Mouse (Mus musculus) lung, postnatal 14 days (tissue): Measurements from ENCODE around the gene Olfr1386.
"Not testable (repeated sequence)": the region's sequence is repeated elsewhere in the genome, so short reads cannot be mapped to it uniquely, and the experiment has no call there.

Experiments used
- DNase-seq: peaks from one replicate; pipeline ENCODE4 v3.0.0; 2021

The Olfr1386 gene

DNA sequence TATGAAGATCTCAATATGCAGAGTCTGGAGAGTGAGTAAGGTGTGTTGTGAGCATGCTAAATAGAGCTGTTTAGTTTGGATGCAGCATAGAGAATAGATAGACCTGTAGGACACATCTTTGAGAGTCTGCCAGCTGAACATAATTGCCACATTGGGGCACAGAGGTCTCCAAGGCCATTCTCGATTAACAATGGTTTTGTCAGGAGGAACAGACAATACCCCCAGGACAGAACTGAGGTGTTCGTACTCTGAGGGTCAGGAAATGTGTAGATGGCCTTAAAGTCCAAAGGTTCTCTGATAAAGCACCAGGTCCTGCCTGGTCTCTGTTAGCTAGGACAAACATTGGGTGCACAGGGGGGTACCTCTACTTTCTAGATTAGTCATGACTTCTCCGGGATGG is at the start of gene Olfr1386:
Olfr1386 (plus strand) TSS at position 301 of the 400 bp plus-strand sequence.
- DNase-seq, result not testable (repeated sequence)

- no peak for DNase-seq
Measured at GRCm38 (mm10) chr11:49422767-49423166, 42.1 kb upstream of the Olfr1386 start, which contains the start of gene Olfr1389. Gene Olfr1389 (plus strand): TSS chr11:49423067.

DNA sequence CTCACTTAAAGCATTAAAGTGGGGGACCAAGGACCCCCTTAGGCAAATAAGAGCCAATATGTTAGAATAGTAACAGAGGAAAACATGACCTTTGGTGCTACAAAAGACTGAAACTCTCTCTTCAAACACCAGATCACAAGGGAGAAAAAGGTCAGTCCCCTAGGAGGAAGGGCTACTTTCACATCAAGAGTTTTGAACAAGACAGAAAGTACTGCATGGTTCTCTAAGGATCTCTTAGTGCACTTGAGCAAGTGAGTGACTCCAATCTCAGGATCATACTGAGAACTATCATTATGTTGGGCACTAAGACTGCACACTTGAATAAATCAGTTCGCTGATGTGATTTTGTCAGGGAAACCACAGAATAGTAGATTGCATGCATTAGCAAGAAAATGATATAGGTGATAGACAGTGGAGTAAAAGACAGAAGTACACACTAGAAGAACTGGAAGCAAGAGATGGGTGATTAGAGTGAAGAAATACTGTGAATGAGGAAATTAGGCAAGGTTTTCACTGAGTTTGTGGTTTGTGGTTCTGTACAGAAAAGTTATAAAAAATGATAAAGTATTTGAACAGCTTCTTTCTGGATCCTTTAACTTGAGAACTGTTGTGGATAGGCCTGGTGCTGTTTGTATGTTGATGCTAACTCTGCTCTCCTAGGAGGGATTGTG is 39.5 kb upstream of the Olfr1386 start:
- DNase-seq, result no peak

- no peak for DNase-seq
Measured at GRCm38 (mm10) chr11:49429641-49430040, 35.2 kb upstream of the Olfr1386 start.

- no peak for DNase-seq
Measured at GRCm38 (mm10) chr11:49436411-49436810, 28.4 kb upstream of the Olfr1386 start, which contains the start of gene Olfr1388. Gene Olfr1388 (plus strand): TSS chr11:49436624.

DNA sequence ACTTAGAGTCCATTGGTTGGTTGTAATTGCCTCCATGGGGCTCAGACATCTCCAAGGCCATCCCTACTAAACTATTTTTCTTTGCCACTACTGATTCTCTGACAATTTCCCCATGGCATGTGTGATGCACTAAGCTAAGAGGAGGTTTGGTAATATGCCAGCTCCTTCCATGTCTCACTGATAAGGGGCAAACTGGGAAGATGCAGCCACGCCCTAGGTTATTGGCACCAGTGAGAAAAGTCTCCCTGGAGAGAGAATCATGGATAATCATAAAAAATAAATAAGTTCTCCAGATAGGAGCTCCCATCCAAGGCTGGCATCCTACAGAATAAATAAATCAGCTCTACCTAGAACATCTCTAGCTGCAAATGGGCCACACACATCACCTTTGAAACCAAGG is 9.8 kb upstream of the Olfr1386 start, which contains the start of gene Olfr1387:
Olfr1387 (plus strand) TSS at position 301 of the 400 bp plus-strand sequence.
- no peak for DNase-seq

GRCm38 (mm10) chr11:49485973-49486372 is 21.1 kb downstream of the Olfr1386 start:
- no peak for DNase-seq

GRCm38 (mm10) chr11:49488770-49489169 is 23.9 kb downstream of the Olfr1386 start, which contains the start of gene Olfr1385:
Gene Olfr1385 (plus strand): TSS chr11:49489070.
- not testable (repeated sequence) for DNase-seq

DNA sequence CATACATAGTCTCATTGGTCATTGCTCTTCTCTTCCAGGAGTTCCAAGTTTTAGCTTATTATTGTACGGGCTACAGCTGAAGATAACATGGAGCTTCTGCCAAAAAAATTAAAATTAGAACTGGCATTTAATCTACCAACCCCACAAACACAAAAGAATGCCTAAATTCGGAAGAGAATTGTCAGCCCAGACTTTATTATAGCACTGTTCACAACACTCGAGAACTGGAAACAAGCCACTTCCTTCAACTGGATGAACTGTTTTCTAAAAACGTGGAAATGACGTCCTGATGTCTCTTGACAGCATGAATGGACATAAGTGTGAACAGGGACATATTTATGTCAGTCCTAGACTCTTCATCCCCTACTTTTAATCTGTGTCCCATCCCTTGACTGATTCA is 53.2 kb downstream of the Olfr1386 start:
- no peak for DNase-seq

- no peak for DNase-seq
Measured at GRCm38 (mm10) chr11:49519348-49519747, 54.5 kb downstream of the Olfr1386 start, which contains the start of gene Olfr1383. Gene Olfr1383 (plus strand): TSS chr11:49519648.
